Mouse (Mus musculus): Measurements from ENCODE around the gene Vezt. TPM values are rescaled to one million over a fixed set of nuclear protein-coding genes. Genes with fewer than 3 reads are reported as not detected.

Vezt gene
- polyA plus RNA-seq, 1 experiment = 38.9 TPM

DNA sequence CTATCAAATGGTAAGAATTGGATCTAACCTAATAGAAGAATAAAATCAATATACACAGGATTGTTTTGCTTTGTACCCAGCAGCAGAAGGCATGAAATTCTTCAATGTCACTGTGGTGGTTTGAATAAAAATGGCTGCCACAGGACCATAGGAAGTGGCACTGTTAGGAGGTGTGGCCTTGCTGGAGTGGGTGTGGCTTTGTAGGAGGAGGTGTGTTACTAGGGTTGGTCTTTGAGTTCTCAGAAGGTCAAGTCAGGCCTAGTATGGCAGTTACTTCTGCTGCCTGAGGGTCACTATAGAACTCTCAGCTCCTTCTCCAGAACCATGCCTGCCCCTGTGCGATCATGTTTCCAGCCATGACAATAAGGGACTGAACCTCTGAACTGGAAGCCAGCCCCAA lies 40.5 kb downstream of the Vezt start:
- Histone ChIP-seq H3K4me3 (ENCODE audit: insufficient read depth, low read length) (no peak overlapping the region), H3K27ac (ENCODE audit: insufficient read depth, low read length) (no peak overlapping the region), H3K4me1 (ENCODE audit: control insufficient read depth, insufficient read depth, low read length) (no peaks in the 10 kb centered on the region)
- no peak for TF ChIP-seq CTCF (IDR thresholded peaks at IDR 0.05; ENCODE audit: extremely low read depth, insufficient read depth, low read length)
- TF ChIP-seq POLR2A (IDR thresholded peaks at IDR 0.05; ENCODE audit: extremely low read depth, insufficient read depth, low read length) = no peak

- Histone ChIP-seq H3K4me1 (ENCODE audit: control insufficient read depth, insufficient read depth, low read length) (no peaks in the 10 kb centered on the region), H3K27ac (ENCODE audit: insufficient read depth, low read length) (no peak overlapping the region), H3K4me3 (ENCODE audit: insufficient read depth, low read length) (no peak overlapping the region)
- TF ChIP-seq POLR2A (IDR thresholded peaks at IDR 0.05; ENCODE audit: extremely low read depth, insufficient read depth, low read length) = no peak
- TF ChIP-seq CTCF (IDR thresholded peaks at IDR 0.05; ENCODE audit: extremely low read depth, insufficient read depth, low read length) = no peak
These were observed 41.5 kb downstream of the Vezt start for GRCm38 (mm10) chr10:93994136-93994535.

DNA sequence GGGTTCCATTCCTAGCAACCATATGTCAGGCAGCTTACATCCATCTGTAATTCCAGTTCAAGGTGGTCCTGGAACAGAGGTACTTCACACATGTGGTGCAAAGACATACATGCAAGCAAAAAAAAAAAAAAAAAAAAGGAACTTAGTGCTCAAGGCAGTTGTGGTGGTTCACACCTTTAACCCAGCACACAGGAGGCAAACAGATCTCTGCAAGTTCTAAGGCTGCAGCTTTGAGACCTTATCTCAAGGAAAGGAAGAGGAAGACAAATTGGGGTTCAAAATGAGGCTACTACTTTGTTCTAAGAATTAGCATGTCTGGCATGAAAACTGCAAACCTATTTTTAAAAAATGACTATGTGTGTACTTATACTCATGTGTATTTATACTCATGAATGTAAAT lies 50.3 kb downstream of the Vezt start:
- H3K4me1 ChIP-seq (ENCODE audit: control insufficient read depth, insufficient read depth, low read length) = no peaks in the 10 kb centered on the region
- H3K27ac ChIP-seq (ENCODE audit: insufficient read depth, low read length) = no peak overlapping the region
- no peak overlapping the region for H3K4me3 ChIP-seq (ENCODE audit: insufficient read depth, low read length)
- no peak for TF ChIP-seq CTCF (IDR thresholded peaks at IDR 0.05; ENCODE audit: extremely low read depth, insufficient read depth, low read length)
- TF ChIP-seq POLR2A (IDR thresholded peaks at IDR 0.05; ENCODE audit: extremely low read depth, insufficient read depth, low read length) = no peak

GRCm38 (mm10) chr10:93969306-93969705 lies 66.3 kb downstream of the Vezt start:
- no peak overlapping the region for H3K27ac ChIP-seq (ENCODE audit: insufficient read depth, low read length)
- no peak overlapping the region for H3K4me3 ChIP-seq (ENCODE audit: insufficient read depth, low read length)

GRCm38 (mm10) chr10:93967486-93967885 lies 68.1 kb downstream of the Vezt start:
- TF ChIP-seq CTCF (IDR thresholded peaks at IDR 0.05; ENCODE audit: extremely low read depth, insufficient read depth, low read length) (no peak), POLR2A (IDR thresholded peaks at IDR 0.05; ENCODE audit: extremely low read depth, insufficient read depth, low read length) (no peak)
- no peak overlapping the region for H3K27ac ChIP-seq (ENCODE audit: insufficient read depth, low read length)
- H3K4me3 ChIP-seq (ENCODE audit: insufficient read depth, low read length) = no peak overlapping the region
- H3K4me1 ChIP-seq (ENCODE audit: control insufficient read depth, insufficient read depth, low read length) = no peaks in the 10 kb centered on the region

More at GRCm38 (mm10) chr10:93969306-93969705, 66.3 kb downstream of the Vezt start:
- TF ChIP-seq POLR2A (IDR thresholded peaks at IDR 0.05; ENCODE audit: extremely low read depth, insufficient read depth, low read length) (no peak), CTCF (IDR thresholded peaks at IDR 0.05; ENCODE audit: extremely low read depth, insufficient read depth, low read length) (no peak)
- no peaks in the 10 kb centered on the region for H3K4me1 ChIP-seq (ENCODE audit: control insufficient read depth, insufficient read depth, low read length)

- no peaks in the 10 kb centered on the region for H3K4me1 ChIP-seq (ENCODE audit: control insufficient read depth, insufficient read depth, low read length)
- no peak overlapping the region for H3K4me3 ChIP-seq (ENCODE audit: insufficient read depth, low read length)
- TF ChIP-seq CTCF (IDR thresholded peaks at IDR 0.05; ENCODE audit: extremely low read depth, insufficient read depth, low read length) (no peak), POLR2A (IDR thresholded peaks at IDR 0.05; ENCODE audit: extremely low read depth, insufficient read depth, low read length) (no peak)
- H3K27ac ChIP-seq (ENCODE audit: insufficient read depth, low read length) = no peak overlapping the region
These were observed 81.6 kb downstream of the Vezt start for GRCm38 (mm10) chr10:93954023-93954422.

DNA sequence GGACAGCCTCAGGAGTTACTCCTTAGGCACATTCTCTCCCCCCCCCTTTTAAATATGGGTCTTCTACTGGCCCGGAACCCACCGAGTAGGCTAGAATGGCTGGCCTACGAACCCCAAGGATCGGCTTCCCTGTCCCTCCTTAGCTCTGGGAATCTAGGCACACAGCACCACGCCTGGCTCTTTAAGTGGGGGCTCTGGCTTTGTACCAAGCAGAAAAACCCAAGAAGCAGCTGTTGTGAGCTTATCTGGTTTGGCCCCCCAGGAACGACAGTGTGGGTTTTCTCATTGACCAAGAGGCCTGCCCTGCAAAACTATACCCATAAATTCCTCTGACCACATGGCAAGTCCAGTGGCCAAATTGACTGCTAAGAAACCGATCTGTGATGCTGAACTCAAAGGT lies 82.1 kb downstream of the Vezt start:
- H3K4me1 ChIP-seq (ENCODE audit: control insufficient read depth, insufficient read depth, low read length) = no peaks in the 10 kb centered on the region
- no peak overlapping the region for H3K4me3 ChIP-seq (ENCODE audit: insufficient read depth, low read length)
- TF ChIP-seq CTCF (IDR thresholded peaks at IDR 0.05; ENCODE audit: extremely low read depth, insufficient read depth, low read length) = no peak
- TF ChIP-seq POLR2A (IDR thresholded peaks at IDR 0.05; ENCODE audit: extremely low read depth, insufficient read depth, low read length) = no peak
- H3K27ac ChIP-seq (ENCODE audit: insufficient read depth, low read length) = no peak overlapping the region

DNA sequence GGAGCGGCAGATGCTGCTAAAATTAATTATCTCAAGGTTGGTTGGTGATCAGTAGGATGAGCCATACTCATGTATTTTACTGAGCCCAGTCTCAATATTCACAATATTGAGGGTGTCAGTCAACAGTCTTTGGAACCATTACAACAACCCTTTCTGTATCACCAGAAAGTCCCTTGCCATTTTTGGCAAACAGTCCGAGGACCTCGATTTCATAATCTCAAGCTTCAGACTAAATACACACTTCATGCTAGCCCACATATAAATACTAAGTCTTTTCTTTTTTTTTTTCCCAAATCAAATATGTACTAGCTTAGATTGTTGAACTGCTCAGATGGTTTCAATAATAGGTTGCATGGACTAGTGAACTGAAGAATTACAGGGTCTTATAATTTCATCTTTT lies 84.6 kb downstream of the Vezt start:
- Histone ChIP-seq H3K4me1 (ENCODE audit: control insufficient read depth, insufficient read depth, low read length) (no peaks in the 10 kb centered on the region), H3K27ac (ENCODE audit: insufficient read depth, low read length) (no peak overlapping the region), H3K4me3 (ENCODE audit: insufficient read depth, low read length) (no peak overlapping the region)
- no peak for TF ChIP-seq CTCF (IDR thresholded peaks at IDR 0.05; ENCODE audit: extremely low read depth, insufficient read depth, low read length)
- no peak for TF ChIP-seq POLR2A (IDR thresholded peaks at IDR 0.05; ENCODE audit: extremely low read depth, insufficient read depth, low read length)

DNA sequence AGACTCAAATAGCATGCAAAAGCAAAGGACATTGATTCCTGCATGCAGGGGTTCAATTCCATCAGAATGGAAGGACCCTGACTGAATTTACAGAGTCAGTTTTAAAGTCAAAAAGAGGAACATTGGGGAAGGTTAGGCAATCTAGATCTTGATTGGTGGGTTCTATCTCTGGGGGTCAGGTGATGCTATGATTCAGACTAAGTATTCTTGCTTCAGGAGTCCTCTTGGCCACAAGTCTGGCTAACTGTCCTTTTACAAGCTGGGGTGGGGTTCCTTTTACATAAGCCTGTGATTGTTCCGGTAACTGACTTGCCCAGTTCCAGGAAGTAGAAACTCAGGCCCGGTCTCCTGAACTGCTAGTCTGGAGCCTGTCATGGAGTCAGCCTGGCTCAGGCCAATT lies 85.7 kb downstream of the Vezt start:
- TF ChIP-seq POLR2A (IDR thresholded peaks at IDR 0.05; ENCODE audit: extremely low read depth, insufficient read depth, low read length) (no peak), CTCF (IDR thresholded peaks at IDR 0.05; ENCODE audit: extremely low read depth, insufficient read depth, low read length) (no peak)
- Histone ChIP-seq H3K27ac (ENCODE audit: insufficient read depth, low read length) (no peak overlapping the region), H3K4me3 (ENCODE audit: insufficient read depth, low read length) (no peak overlapping the region), H3K4me1 (ENCODE audit: control insufficient read depth, insufficient read depth, low read length) (no peaks in the 10 kb centered on the region)

GRCm38 (mm10) chr10:93945843-93946499 lies 89.6 kb downstream of the Vezt start:
- H3K4me1 ChIP-seq (ENCODE audit: control insufficient read depth, insufficient read depth, low read length) = no peaks in the 10 kb centered on the region
- TF ChIP-seq POLR2A (IDR thresholded peaks at IDR 0.05; ENCODE audit: extremely low read depth, insufficient read depth, low read length) = no peak
- no peak for TF ChIP-seq CTCF (IDR thresholded peaks at IDR 0.05; ENCODE audit: extremely low read depth, insufficient read depth, low read length)
- no peak overlapping the region for H3K4me3 ChIP-seq (ENCODE audit: insufficient read depth, low read length)
- no peak overlapping the region for H3K27ac ChIP-seq (ENCODE audit: insufficient read depth, low read length)
